Mouse (Mus musculus): ENCODE results near the gene Ak8.

DNA sequence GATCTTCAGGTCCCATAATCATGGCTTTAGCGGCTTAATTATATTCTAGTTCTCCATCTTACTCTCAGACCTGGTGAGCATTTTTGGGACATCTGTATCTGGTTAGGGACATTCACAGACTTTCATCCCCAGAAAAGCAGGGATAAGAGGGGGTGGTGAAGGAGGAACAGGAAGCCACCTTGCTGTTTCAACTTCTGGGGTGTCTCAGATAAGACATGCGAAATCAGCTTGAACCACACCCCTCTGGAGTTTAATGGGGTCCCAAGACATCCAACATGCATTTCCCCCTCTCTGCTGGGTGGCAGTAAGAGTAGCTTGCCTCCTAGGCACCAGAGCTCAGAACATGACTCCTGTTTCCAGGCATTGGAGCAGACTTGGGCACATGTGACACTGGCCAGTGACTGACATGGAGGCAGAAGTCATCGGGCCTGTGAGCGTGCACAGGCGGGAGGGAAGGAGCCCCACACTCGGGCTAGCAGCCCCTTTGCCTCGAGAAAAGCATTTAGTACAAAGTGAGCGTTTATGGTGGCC is 6.2 kb downstream of the Ak8 start:
- TF ChIP-seq FLI1 (IDR thresholded peaks at IDR 0.05; ENCODE audit: low read length) (no peak), GATA1 (IDR thresholded peaks at IDR 0.05; ENCODE audit: borderline replicate concordance, low read length) (no peak)

Data from megakaryocyte, embryonic 14.5 days (primary cell).